Comparison of ENCODE assay signal across 9 mouse cellular contexts in the genomic region with DNA sequence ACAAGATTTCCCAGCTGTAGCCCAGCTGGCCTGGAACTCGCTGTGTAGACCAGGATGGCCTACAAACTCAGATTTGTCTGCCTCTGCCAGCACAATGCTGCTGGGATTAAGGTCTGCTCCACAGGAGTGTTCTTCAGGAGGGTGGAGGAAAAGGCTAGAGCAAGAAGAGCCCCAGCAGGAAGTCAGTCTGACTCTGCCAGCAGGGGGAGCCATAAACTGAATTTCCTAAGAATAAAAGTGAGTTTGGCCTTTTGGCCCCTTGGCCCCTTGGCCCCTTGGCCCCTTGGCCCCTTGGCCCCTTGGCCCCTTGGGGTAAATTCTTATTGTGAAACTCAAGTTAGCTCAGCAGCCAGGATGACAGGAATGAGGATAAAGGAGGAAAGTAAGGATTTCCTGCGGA. TPM values are rescaled to one million over a fixed set of nuclear protein-coding genes. Genes with fewer than 3 reads are reported as not detected.
DNase-seq lines count a peak whose midpoint lies in the region; ATAC-seq and TF ChIP-seq lines count a peak whose summit lies in the region.
"Had no signal": no experiment of that assay in that cellular context is flagged by ENCODE, and none has a peak within 500 bp of the region (broad histone marks: within the 10 kb centered on the region; RNA-seq: fewer than 3 reads in every experiment).

No protein-coding gene starts in this region.

- H3K9me3 ChIP-seq in stomach, postnatal 0 days (ENCODE audit: control insufficient read depth, low read length): no peaks in the 10 kb centered on the region
- H3K9me3 ChIP-seq: limb, embryonic 12.5 days had no signal

- no peaks in the 10 kb centered on the region for H3K27me3 ChIP-seq in stomach, postnatal 0 days (ENCODE audit: control insufficient read depth, insufficient read depth, low read length)

- intact Hi-C loops in left cerebral cortex, adult 2 months (cut with DNase I): loop anchor here (5.0 kb wide), 1 partner anchor 318 kb away; no protein-coding TSS in a partner anchor
- intact Hi-C loops in left cerebral cortex, postnatal 36 days (cut with DNase I): no loop called here

- peak; percentile 56 for TF ChIP-seq CTCF in left cerebral cortex, adult 2 months (IDR thresholded peaks at IDR 0.05)
- TF ChIP-seq CTCF in stomach, postnatal 0 days (IDR thresholded peaks at IDR 0.05; ENCODE audit: low read depth): peak; percentile 55

- no peak for TF ChIP-seq EP300 in stomach, postnatal 0 days (optimal IDR thresholded peaks at IDR 0.05)

- H3K4me2 ChIP-seq in stomach, postnatal 0 days (replicated peaks; ENCODE audit: low read depth): no peak overlapping the region
- H3K4me2 ChIP-seq: limb, embryonic 12.5 days had no signal

- H3K4me1 ChIP-seq in stomach, postnatal 0 days (replicated peaks; ENCODE audit: control insufficient read depth, insufficient read depth): no peaks in the 10 kb centered on the region
- H3K4me1 ChIP-seq: limb, embryonic 12.5 days had no signal

- H3K4me3 ChIP-seq in left cerebral cortex, adult 2 months: no peak overlapping the region
- H3K4me3 ChIP-seq in stomach, postnatal 0 days (ENCODE audit: low read depth, low read length): no peak overlapping the region
- H3K4me3 ChIP-seq: limb, embryonic 12.5 days had no signal

- ATAC-seq in stomach, postnatal 0 days (ENCODE audit: low FRiP score, low TSS enrichment): no peak

- H3K9ac ChIP-seq in stomach, postnatal 0 days (ENCODE audit: low read length): no peak overlapping the region
- H3K9ac ChIP-seq: limb, embryonic 12.5 days had no signal

- DNase-seq in adrenal gland, adult (ENCODE audit: inconsistent age in 2 of 2, low spot score in 1 of 2): peak; percentile 26 to 70
- DNase-seq in adrenal gland, postnatal 4 days (ENCODE audit: low spot score in 2 of 2): no peak
- peak in 1 of 2 experiments; percentile 20 for DNase-seq in left cerebral cortex, adult 2 months (ENCODE audit: extremely low spot score in 1 of 2, low spot score in 2 of 2)
- no peak for DNase-seq in left cerebral cortex, postnatal 36 days (ENCODE audit: low spot score in 2 of 2)
- DNase-seq in adrenal gland, postnatal 10 days: peak; percentile 61
- peak; percentile 17 for DNase-seq in kidney, postnatal 14 days
- no peak for DNase-seq in stomach, postnatal 0 days (ENCODE audit: low spot score)
- no peak for DNase-seq in frontal cortex, postnatal 14 days (ENCODE audit: low spot score in 2 of 2)

- WGBS in stomach, postnatal 0 days: 43% methylated on average over 2 of the region's 2 CpGs

- H3K36me3 ChIP-seq in stomach, postnatal 0 days (ENCODE audit: control insufficient read depth, insufficient read depth, low read length): no peaks in the 10 kb centered on the region
- H3K36me3 ChIP-seq: limb, embryonic 12.5 days had no signal

- H3K27ac ChIP-seq in left cerebral cortex, adult 2 months: no peak overlapping the region
- H3K27ac ChIP-seq in stomach, postnatal 0 days (replicated peaks): no peak overlapping the region
- H3K27ac ChIP-seq: limb, embryonic 12.5 days had no signal

RNA-seq across cellular contexts. Expression of a gene that starts 2.9 kb away (rescaled TPM):
- 1 to 10 TPM; 4.7 to 5.1 TPM for total RNA-seq in adrenal gland, postnatal 4 days (2021)
- under 1 TPM; 0.09 TPM for total RNA-seq in left cerebral cortex, adult 2 months (2021)
- total RNA-seq in left cerebral cortex, postnatal 36 days (2021): under 1 TPM; 0.11 to 0.12 TPM
- total RNA-seq in adrenal gland, postnatal 10 days (2021): 1 to 10 TPM; 2.4 to 3.1 TPM
- polyA plus RNA-seq in stomach, postnatal 0 days (2015; fragmentation: Nextera tagmentation; extraction: Ambion mirVana): 1.5 and 1.9 TPM in 2 replicates

RNA-seq across cellular contexts. Expression of a gene that starts 29.4 kb away (rescaled TPM):
- total RNA-seq in adrenal gland, postnatal 4 days (2021): 1,000 to 10,000 TPM; 1,379 to 1,607 TPM
- total RNA-seq in left cerebral cortex, adult 2 months (2021): 100 to 1,000 TPM; 350 to 451 TPM
- total RNA-seq in left cerebral cortex, postnatal 36 days (2021): 100 to 1,000 TPM; 404 to 405 TPM
- 1,000 to 10,000 TPM; 1,082 to 1,181 TPM for total RNA-seq in adrenal gland, postnatal 10 days (2021)
- polyA plus RNA-seq in stomach, postnatal 0 days (2015; fragmentation: Nextera tagmentation; extraction: Ambion mirVana): 632 and 636 TPM in 2 replicates

RNA-seq across cellular contexts. Expression of a gene that starts 40.5 kb away (rescaled TPM):
- total RNA-seq in adrenal gland, postnatal 4 days (2021): 10 to 100 TPM; 39.8 to 45.8 TPM
- 10 to 100 TPM; 28.2 to 29.9 TPM for total RNA-seq in left cerebral cortex, adult 2 months (2021)
- 10 to 100 TPM; 23.1 to 32.8 TPM for total RNA-seq in left cerebral cortex, postnatal 36 days (2021)
- 10 to 100 TPM; 48.1 to 51.6 TPM for total RNA-seq in adrenal gland, postnatal 10 days (2021)
- polyA plus RNA-seq in stomach, postnatal 0 days (2015; fragmentation: Nextera tagmentation; extraction: Ambion mirVana): 48.2 and 61.7 TPM in 2 replicates

Comparison
In these comparisons a context has a peak if more than half of its experiments do, and no peak if none do; other contexts are left out.
1. DNase-seq: peak in adrenal gland, adult (2 of 2), adrenal gland, postnatal 10 days (single experiment) and kidney, postnatal 14 days (single experiment); none in adrenal gland, postnatal 4 days (0 of 2), left cerebral cortex, postnatal 36 days (0 of 2), stomach, postnatal 0 days (single experiment) and frontal cortex, postnatal 14 days (0 of 2).